Mouse (Mus musculus) forebrain, embryonic 16.5 days (tissue): ENCODE data around the gene Gm44596. TPM values are rescaled to one million over a fixed set of nuclear protein-coding genes. Genes with fewer than 3 reads are reported as not detected.
"Not testable (repeated sequence)": the region's sequence is repeated elsewhere in the genome, so short reads cannot be mapped to it uniquely, and the experiment has no call there.

Experiments used
- ATAC-seq: fragments of 200-750 bp; cut with Nextera tagmentation; 2 replicates; pipeline ENCODE4 v1.8.0; 2017; ENCODE audit warnings: mild to moderate bottlenecking, moderate library complexity
- H3K27ac ChIP-seq: fragments of 300-500 bp; sonication (generic); 2 replicates; pipeline ENCODE4 v1.5.1; 2014; ENCODE audit warnings: low read length, control low read depth
- H3K27me3 ChIP-seq: fragments of 300-500 bp; sonication (generic); replicated peaks from 2 replicates; pipeline ENCODE4 v1.6.1; 2014; ENCODE audit warnings: low read length; ENCODE audit not compliant: control insufficient read depth, insufficient read depth
- H3K36me3 ChIP-seq: fragments of 300-500 bp; sonication (generic); 2 replicates; pipeline ENCODE4 v1.6.1; 2014; ENCODE audit not compliant: control insufficient read depth, insufficient read depth
- H3K4me1 ChIP-seq: fragments of 300-500 bp; sonication (generic); replicated peaks from 2 replicates; pipeline ENCODE4 v1.6.1; 2014; ENCODE audit warnings: low read length; ENCODE audit not compliant: control insufficient read depth, insufficient read depth
- H3K4me2 ChIP-seq: fragments of 300-500 bp; sonication (generic); 2 replicates; pipeline ENCODE4 v1.6.1; 2014; ENCODE audit warnings: mild to moderate bottlenecking, low read length, control low read depth
- H3K4me3 ChIP-seq: fragments of 300-500 bp; sonication (generic); replicated peaks from 2 replicates; pipeline ENCODE4 v1.5.1; 2014; ENCODE audit warnings: mild to moderate bottlenecking, low read length, control low read depth
- H3K9ac ChIP-seq: fragments of 300-500 bp; sonication (generic); replicated peaks from 2 replicates; pipeline ENCODE4 v1.6.1; 2014; ENCODE audit warnings: low read depth, low read length, control low read depth
- H3K9me3 ChIP-seq: fragments of 300-500 bp; sonication (generic); 2 replicates; pipeline ENCODE4 v1.6.1; 2016; ENCODE audit warnings: low read length; ENCODE audit not compliant: control insufficient read depth
- WGBS: fragments of 180-500 bp; shearing (Covaris S2); extraction: QIAGEN DNeasy Blood & Tissue Kit; methylation state at CpG from one replicate; pipeline ENCODE4 v1.1.7; 2014; 5-methylcytosine and 5-hydroxymethylcytosine counted together
- polyA plus RNA-seq: library from polyadenylated mRNA; unstranded; fragments of >200 nt; fragmentation: Nextera tagmentation; extraction: Ambion mirVana; gene quantifications from 2 replicates; pipeline ENCODE4 v1.2.1, GENCODE M21; 2015

The Gm44596 gene
- polyA plus RNA-seq, 1 experiment from 2014 or later = not detected

GRCm38 (mm10) chr6:128376371-128377085 is 1.2 kb downstream of the Gm44596 start:
- Histone ChIP-seq H3K9me3 (no peaks in the 10 kb centered on the region), H3K4me3 (no peak overlapping the region), H3K27ac (no peak overlapping the region), H3K4me1 (peaks cover 6% of the 10 kb centered on the region; the same call in 1 of the 2 replicates), H3K4me2 (no peak overlapping the region), H3K27me3 (no peaks in the 10 kb centered on the region), H3K36me3 (no peaks in the 10 kb centered on the region), H3K9ac (no peak overlapping the region)
- ATAC-seq = no peak
- WGBS = 95% methylated on average over 17 of the region's 17 CpGs

GRCm38 (mm10) chr6:128379636-128380035 is 4.3 kb downstream of the Gm44596 start:
- no peak for ATAC-seq
- H3K36me3 ChIP-seq = no peaks in the 10 kb centered on the region
- no peak overlapping the region for H3K4me3 ChIP-seq
- H3K27me3 ChIP-seq = no peaks in the 10 kb centered on the region
- H3K9me3 ChIP-seq = no peaks in the 10 kb centered on the region
- H3K9ac ChIP-seq = no peak overlapping the region
- H3K4me1 ChIP-seq = peaks cover 6% of the 10 kb centered on the region; the same call in 1 of the 2 replicates
- no peak overlapping the region for H3K4me2 ChIP-seq
- WGBS = 88% methylated on average over 16 of the region's 16 CpGs
- H3K27ac ChIP-seq = no peak overlapping the region

- not testable (repeated sequence) for H3K4me1 ChIP-seq, H3K4me3 ChIP-seq, H3K9ac ChIP-seq, H3K9me3 ChIP-seq, H3K27ac ChIP-seq, H3K4me2 ChIP-seq, ATAC-seq, H3K27me3 ChIP-seq, H3K36me3 ChIP-seq
- WGBS = 71% methylated on average over 1 of the region's 1 CpGs
These were observed 5.4 kb downstream of the Gm44596 start for GRCm38 (mm10) chr6:128380594-128381167.

- WGBS = 77% methylated on average over 3 of the region's 3 CpGs
- H3K36me3 ChIP-seq = no peaks in the 10 kb centered on the region
- no peaks in the 10 kb centered on the region for H3K4me1 ChIP-seq
- ATAC-seq = no peak
- H3K9ac ChIP-seq = no peak overlapping the region
- no peak overlapping the region for H3K4me2 ChIP-seq
- H3K27me3 ChIP-seq = no peaks in the 10 kb centered on the region
- H3K27ac ChIP-seq = no peak overlapping the region
- H3K9me3 ChIP-seq = no peaks in the 10 kb centered on the region
- H3K4me3 ChIP-seq = no peak overlapping the region
These were observed 6.0 kb downstream of the Gm44596 start for GRCm38 (mm10) chr6:128381254-128381653.

- no peak for ATAC-seq
- H3K36me3 ChIP-seq = no peaks in the 10 kb centered on the region
- no peaks in the 10 kb centered on the region for H3K27me3 ChIP-seq
- no peak overlapping the region for H3K4me3 ChIP-seq
- no peaks in the 10 kb centered on the region for H3K9me3 ChIP-seq
- H3K27ac ChIP-seq = no peak overlapping the region
- H3K4me1 ChIP-seq = no peaks in the 10 kb centered on the region
- H3K9ac ChIP-seq = no peak overlapping the region
- no peak overlapping the region for H3K4me2 ChIP-seq
- 79% methylated on average over 7 of the region's 7 CpGs for WGBS
These were observed 8.4 kb downstream of the Gm44596 start for GRCm38 (mm10) chr6:128383752-128384151.

GRCm38 (mm10) chr6:128385026-128385425 is 9.7 kb downstream of the Gm44596 start:
- no peaks in the 10 kb centered on the region for H3K36me3 ChIP-seq
- H3K4me1 ChIP-seq = no peaks in the 10 kb centered on the region
- 84% methylated on average over 1 of the region's 1 CpGs for WGBS
- H3K9me3 ChIP-seq = no peaks in the 10 kb centered on the region
- no peak overlapping the region for H3K9ac ChIP-seq
- no peak for ATAC-seq
- no peaks in the 10 kb centered on the region for H3K27me3 ChIP-seq
- no peak overlapping the region for H3K4me3 ChIP-seq
- H3K27ac ChIP-seq = no peak overlapping the region
- H3K4me2 ChIP-seq = no peak overlapping the region

GRCm38 (mm10) chr6:128389185-128389584 is 13.9 kb downstream of the Gm44596 start:
- H3K4me2 ChIP-seq = no peak overlapping the region
- 84% methylated on average over 1 of the region's 1 CpGs for WGBS
- no peaks in the 10 kb centered on the region for H3K36me3 ChIP-seq
- ATAC-seq = no peak
- no peak overlapping the region for H3K9ac ChIP-seq
- H3K27me3 ChIP-seq = no peaks in the 10 kb centered on the region
- H3K4me1 ChIP-seq = no peaks in the 10 kb centered on the region
- no peaks in the 10 kb centered on the region for H3K9me3 ChIP-seq
- H3K27ac ChIP-seq = no peak overlapping the region
- no peak overlapping the region for H3K4me3 ChIP-seq

GRCm38 (mm10) chr6:128390683-128391082 is 15.4 kb downstream of the Gm44596 start:
- Histone ChIP-seq H3K27ac (no peak overlapping the region), H3K4me2 (no peak overlapping the region), H3K4me3 (no peak overlapping the region), H3K4me1 (no peaks in the 10 kb centered on the region), H3K27me3 (no peaks in the 10 kb centered on the region), H3K36me3 (no peaks in the 10 kb centered on the region), H3K9ac (no peak overlapping the region), H3K9me3 (no peaks in the 10 kb centered on the region)
- 83% methylated on average over 1 of the region's 1 CpGs for WGBS
- no peak for ATAC-seq

GRCm38 (mm10) chr6:128397574-128398261 is 22.4 kb downstream of the Gm44596 start:
- no peak overlapping the region for H3K4me3 ChIP-seq
- H3K9ac ChIP-seq = no peak overlapping the region
- peaks cover 6% of the 10 kb centered on the region for H3K4me1 ChIP-seq
- H3K4me2 ChIP-seq = no peak overlapping the region
- no peaks in the 10 kb centered on the region for H3K36me3 ChIP-seq
- H3K9me3 ChIP-seq = no peaks in the 10 kb centered on the region
- 76% methylated on average over 7 of the region's 7 CpGs for WGBS
- H3K27ac ChIP-seq = no peak overlapping the region
- no peak for ATAC-seq
- H3K27me3 ChIP-seq = no peaks in the 10 kb centered on the region
